ENCODE assay signal across 8 mouse cellular contexts in genomic region chrX:169977856-169978435, GRCm38 (mm10). TPM values are rescaled to one million over a fixed set of nuclear protein-coding genes. Genes with fewer than 3 reads are reported as not detected.
DNase-seq lines count a peak whose midpoint lies in the region; ATAC-seq and TF ChIP-seq lines count a peak whose summit lies in the region.
"Not testable (repeated sequence)": the region's sequence is repeated elsewhere in the genome, so short reads cannot be mapped to it uniquely, and the experiment has no call there.

No protein-coding gene starts in this region.

- H3K4me2 ChIP-seq in forebrain, postnatal 0 days (ENCODE audit: low read depth); heart, embryonic 15.5 days; kidney, postnatal 0 days (ENCODE audit: low read length); liver, embryonic 14.5 days (ENCODE audit: low read depth): not testable (repeated sequence)

- peak; percentile 28 for DNase-seq in 416B (ENCODE audit: low read depth)
- DNase-seq in ZHBTc4 (ENCODE audit: low read depth, low spot score) = peak; percentile 82
- peak; percentile 16 for DNase-seq in forebrain, postnatal 0 days
- DNase-seq in kidney, postnatal 0 days (ENCODE audit: low spot score) = peak; percentile 10
- DNase-seq in liver, embryonic 14.5 days (ENCODE audit: low read depth in 3 of 3, low spot score in 3 of 3) = peak in 2 of 3 experiments; percentile 9 to 16
- DNase-seq in skeletal muscle tissue, adult 2 months (ENCODE audit: low read depth, low spot score) = peak; percentile 52

- H3K36me3 ChIP-seq in forebrain, postnatal 0 days (ENCODE audit: insufficient read depth); kidney, postnatal 0 days (ENCODE audit: insufficient read depth, low read length); liver, embryonic 14.5 days (replicated peaks; ENCODE audit: control insufficient read depth, insufficient read depth, low read depth): not testable (repeated sequence)
- peaks cover 15% of the 10 kb centered on the region; the same call in 1 of the 2 replicates for H3K36me3 ChIP-seq in heart, embryonic 15.5 days

- not testable (repeated sequence) for TF ChIP-seq EP300 in liver, embryonic 14.5 days (IDR thresholded peaks at IDR 0.05; ENCODE audit: low read depth)

- not testable (repeated sequence) for TF ChIP-seq CTCF in forebrain, postnatal 0 days (IDR thresholded peaks at IDR 0.05; ENCODE audit: low read depth); kidney, postnatal 0 days (IDR thresholded peaks at IDR 0.05; ENCODE audit: low read depth); liver, embryonic 14.5 days (IDR thresholded peaks at IDR 0.05; ENCODE audit: low read depth)

- H3K9me3 ChIP-seq in forebrain, postnatal 0 days (ENCODE audit: low read length); heart, embryonic 15.5 days (replicated peaks); kidney, postnatal 0 days (replicated peaks; ENCODE audit: low read length); liver, embryonic 14.5 days (ENCODE audit: control insufficient read depth, low read length): not testable (repeated sequence)

- 85% methylated on average over 7 of the region's 7 CpGs for WGBS in forebrain, postnatal 0 days
- WGBS in heart, embryonic 15.5 days = 77% methylated on average over 7 of the region's 7 CpGs
- 82% methylated on average over 7 of the region's 7 CpGs for WGBS in kidney, postnatal 0 days
- 78% methylated on average over 7 of the region's 7 CpGs for WGBS in liver, embryonic 14.5 days (ENCODE audit: insufficient replicate concordance)

- 0 out of 2 replicates have a peak, but pooled peaks have one; percentile 3 for ATAC-seq in cerebellum, adult (ENCODE audit: insufficient number of reproducible peaks, low FRiP score, low TSS enrichment)
- ATAC-seq in forebrain, postnatal 0 days; heart, embryonic 15.5 days (replicated peaks; ENCODE audit: insufficient number of reproducible peaks, insufficient read depth, low FRiP score, low read depth); kidney, postnatal 0 days (replicated peaks; ENCODE audit: low FRiP score, low read depth); liver, embryonic 14.5 days (ENCODE audit: insufficient read depth): not testable (repeated sequence)

- not testable (repeated sequence) for H3K4me3 ChIP-seq in forebrain, postnatal 0 days (ENCODE audit: low read depth, low read length); heart, embryonic 15.5 days; kidney, postnatal 0 days (replicated peaks; ENCODE audit: low read depth, low read length); liver, embryonic 14.5 days (ENCODE audit: insufficient read depth in 1 of 2, low read depth in 2 of 2, low read length in 2 of 2)

- not testable (repeated sequence) for H3K4me1 ChIP-seq in forebrain, postnatal 0 days (ENCODE audit: insufficient read depth); heart, embryonic 15.5 days (replicated peaks); kidney, postnatal 0 days (replicated peaks; ENCODE audit: insufficient read depth, low read length); liver, embryonic 14.5 days (replicated peaks; ENCODE audit: control insufficient read depth in 2 of 2, insufficient read depth in 2 of 2, low read length in 1 of 2)

- H3K9ac ChIP-seq in forebrain, postnatal 0 days; heart, embryonic 15.5 days; kidney, postnatal 0 days (ENCODE audit: low read depth, low read length); liver, embryonic 14.5 days (replicated peaks): not testable (repeated sequence)

- H3K27ac ChIP-seq in forebrain, postnatal 0 days (ENCODE audit: low read depth, low read length); kidney, postnatal 0 days; liver, embryonic 14.5 days: not testable (repeated sequence)
- H3K27ac ChIP-seq in heart, embryonic 15.5 days = peak overlapping the region; percentile 64

- not testable (repeated sequence) for H3K27me3 ChIP-seq in forebrain, postnatal 0 days (ENCODE audit: insufficient read depth, low read length); heart, embryonic 15.5 days; liver, embryonic 14.5 days (ENCODE audit: control insufficient read depth, insufficient read depth, low read length)
- peaks cover 11% of the 10 kb centered on the region; the same call in 1 of the 2 replicates for H3K27me3 ChIP-seq in kidney, postnatal 0 days (ENCODE audit: insufficient read depth, low read length)

RNA-seq across cellular contexts. Expression of gene Gm21887, which starts 31.5 kb away (rescaled TPM):
- total RNA-seq in forebrain, postnatal 0 days (2014; rRNA removed) = 12.1 and 39.7 TPM in 2 replicates
- 156 and 231 TPM in 2 replicates for polyA plus RNA-seq in forebrain, postnatal 0 days (2015; fragmentation: Nextera tagmentation; extraction: Ambion mirVana)
- polyA plus RNA-seq in heart, embryonic 15.5 days (2015; fragmentation: Nextera tagmentation; extraction: Ambion mirVana) = 122 and 155 TPM in 2 replicates
- 41.1 and 106 TPM in 2 replicates for polyA plus RNA-seq in kidney, postnatal 0 days (2015; fragmentation: Nextera tagmentation; extraction: Ambion mirVana)
- 94.3 and 264 TPM in 2 replicates for polyA plus RNA-seq in liver, embryonic 14.5 days (2012; rRNA removed)
- 36.2 and 58.4 TPM in 2 replicates for polyA plus RNA-seq in liver, embryonic 14.5 days (2014; fragmentation: Nextera tagmentation; extraction: Ambion mirVana)

Comparison
In these comparisons a context has a peak if more than half of its experiments do, and no peak if none do; other contexts are left out.
1. DNase-seq: peak in every context shown above with its lines; median percentile 82 in ZHBTc4; 52 in skeletal muscle tissue, adult 2 months; 28 in 416B; 16 in forebrain, postnatal 0 days; 12 in liver, embryonic 14.5 days; 10 in kidney, postnatal 0 days.